Comparison of ENCODE assay signal across 8 mouse cellular contexts in the genomic region with DNA sequence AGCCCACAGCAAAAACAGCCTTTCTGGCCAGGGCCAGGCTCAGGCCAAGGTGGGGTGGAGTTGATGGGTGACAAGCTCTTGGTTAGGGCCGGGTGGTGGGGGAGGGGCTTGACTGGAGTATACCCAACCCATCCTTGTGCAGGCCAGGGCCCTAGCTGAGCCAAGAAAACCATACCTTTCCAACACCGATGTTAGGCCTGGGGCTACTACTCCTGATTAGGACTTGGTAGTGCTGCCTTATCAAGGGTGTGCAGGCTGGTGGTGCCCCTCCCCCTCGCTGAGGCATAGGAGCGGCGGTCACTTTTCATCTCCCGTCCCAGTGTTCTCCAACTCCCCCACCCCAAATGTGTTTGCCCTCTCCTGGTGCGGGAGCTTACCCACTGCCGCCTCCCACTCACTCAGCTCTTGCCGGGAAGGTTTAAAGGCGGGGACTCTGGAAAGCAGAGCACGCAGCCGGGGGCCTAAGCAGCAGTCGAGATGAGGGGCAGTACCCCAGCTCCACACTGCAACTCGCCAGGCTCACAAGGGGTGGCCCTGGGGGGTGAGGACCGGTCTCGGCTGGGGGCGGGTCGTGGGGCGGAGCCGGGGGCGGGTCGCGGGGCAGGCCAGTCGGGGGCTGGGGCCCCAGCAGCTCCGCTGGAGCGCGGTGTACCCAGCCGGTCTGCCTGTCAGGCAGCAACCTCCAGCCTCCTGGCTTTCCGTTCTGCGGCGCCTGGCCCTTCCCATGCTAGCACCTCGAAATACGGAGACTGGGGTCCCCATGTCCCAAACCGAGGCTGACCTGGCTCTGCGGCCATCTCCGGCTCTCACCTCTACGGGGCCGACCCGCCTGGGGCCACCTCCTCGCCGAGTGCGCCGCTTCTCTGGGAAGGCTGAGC. TPM values are rescaled to one million over a fixed set of nuclear protein-coding genes. Genes with fewer than 3 reads are reported as not detected.
DNase-seq lines count a peak whose midpoint lies in the region; ATAC-seq lines count a peak whose summit lies in the region.

A gene (plus strand): TSS at position 620 of the 878 bp plus-strand sequence.

- intact Hi-C loops in left cerebral cortex, postnatal 4 days (cut with DNase I): no loop called here

- peak within 1 kb of the TSS; percentile 76 for H3K27ac ChIP-seq in lung, embryonic 16.5 days (ENCODE audit: low read length)

- peaks cover 30% of the 10 kb centered on the region for H3K27me3 ChIP-seq in lung, embryonic 16.5 days (ENCODE audit: control insufficient read depth, insufficient read depth, low read depth, low read length)

- under 1% methylated on average over 37 of the region's 43 CpGs for WGBS in lung, embryonic 16.5 days

- peaks cover 6% of the 10 kb centered on the region for H3K36me3 ChIP-seq in lung, embryonic 16.5 days (ENCODE audit: control insufficient read depth, insufficient read depth, low read length)

- H3K9ac ChIP-seq in lung, embryonic 16.5 days (ENCODE audit: low read length): peak within 1 kb of the TSS; percentile 77

- H3K9me3 ChIP-seq in lung, embryonic 16.5 days (ENCODE audit: control insufficient read depth, low read length): no peaks in the 10 kb centered on the region

- H3K4me3 ChIP-seq in lung, embryonic 16.5 days (ENCODE audit: low read length): peak within 1 kb of the TSS; percentile 54

- DNase-seq in left cerebral cortex, postnatal 4 days: peak; percentile 62
- DNase-seq in left cerebral cortex, adult 11 months (ENCODE audit: low spot score): no peak
- peak; percentile 62 for DNase-seq in c-Kit-negative CD71-positive TER-119-positive erythroid progenitor cells, embryonic 14.5 days (ENCODE audit: low read depth, low spot score)
- peak; percentile 98 for DNase-seq in heart, adult 11 months
- peak; percentile 90 for DNase-seq in kidney, adult 11 months
- DNase-seq in ovary, postnatal 14 days (ENCODE audit: low spot score): peak; percentile 58
- no peak for DNase-seq in frontal cortex, postnatal 36 days (ENCODE audit: low spot score in 2 of 2)

- H3K4me1 ChIP-seq in lung, embryonic 16.5 days (replicated peaks; ENCODE audit: control insufficient read depth, insufficient read depth, low read length): peaks cover 32% of the 10 kb centered on the region

- H3K4me2 ChIP-seq in lung, embryonic 16.5 days (ENCODE audit: low read depth, low read length): peak within 1 kb of the TSS; percentile 97

- ATAC-seq in lung, embryonic 16.5 days (ENCODE audit: low read depth): peak; percentile 89

RNA-seq across cellular contexts. Expression of the gene that starts here (rescaled TPM):
- 1 to 10 TPM; 5.4 to 6.2 TPM for total RNA-seq in left cerebral cortex, postnatal 4 days (2021)
- polyA plus RNA-seq in lung, embryonic 16.5 days (2015; fragmentation: Nextera tagmentation; extraction: Ambion mirVana): 5.3 and 5.8 TPM in 2 replicates

Comparison
In these comparisons a context has a peak if more than half of its experiments do, and no peak if none do; other contexts are left out.
1. DNase-seq: peak in left cerebral cortex, postnatal 4 days (single experiment), c-Kit-negative CD71-positive TER-119-positive erythroid progenitor cells, embryonic 14.5 days (single experiment), heart, adult 11 months (single experiment), kidney, adult 11 months (single experiment) and ovary, postnatal 14 days (single experiment); none in left cerebral cortex, adult 11 months (single experiment) and frontal cortex, postnatal 36 days (0 of 2).